Mouse (Mus musculus) neutrophil, adult 83 days (primary cell): ENCODE results near the gene Ddx41. TPM values are rescaled to one million over a fixed set of nuclear protein-coding genes. Genes with fewer than 3 reads are reported as not detected.

ENCODE experiments used
- total RNA-seq, 2 experiments: library from RNA; stranded (reverse); gene quantifications; one replicate each; pipeline ENCODE4 v1.2.4; 2023

Gene Ddx41
- total RNA-seq, result 10 to 100 TPM; 35.8 to 41.1 TPM

DNA sequence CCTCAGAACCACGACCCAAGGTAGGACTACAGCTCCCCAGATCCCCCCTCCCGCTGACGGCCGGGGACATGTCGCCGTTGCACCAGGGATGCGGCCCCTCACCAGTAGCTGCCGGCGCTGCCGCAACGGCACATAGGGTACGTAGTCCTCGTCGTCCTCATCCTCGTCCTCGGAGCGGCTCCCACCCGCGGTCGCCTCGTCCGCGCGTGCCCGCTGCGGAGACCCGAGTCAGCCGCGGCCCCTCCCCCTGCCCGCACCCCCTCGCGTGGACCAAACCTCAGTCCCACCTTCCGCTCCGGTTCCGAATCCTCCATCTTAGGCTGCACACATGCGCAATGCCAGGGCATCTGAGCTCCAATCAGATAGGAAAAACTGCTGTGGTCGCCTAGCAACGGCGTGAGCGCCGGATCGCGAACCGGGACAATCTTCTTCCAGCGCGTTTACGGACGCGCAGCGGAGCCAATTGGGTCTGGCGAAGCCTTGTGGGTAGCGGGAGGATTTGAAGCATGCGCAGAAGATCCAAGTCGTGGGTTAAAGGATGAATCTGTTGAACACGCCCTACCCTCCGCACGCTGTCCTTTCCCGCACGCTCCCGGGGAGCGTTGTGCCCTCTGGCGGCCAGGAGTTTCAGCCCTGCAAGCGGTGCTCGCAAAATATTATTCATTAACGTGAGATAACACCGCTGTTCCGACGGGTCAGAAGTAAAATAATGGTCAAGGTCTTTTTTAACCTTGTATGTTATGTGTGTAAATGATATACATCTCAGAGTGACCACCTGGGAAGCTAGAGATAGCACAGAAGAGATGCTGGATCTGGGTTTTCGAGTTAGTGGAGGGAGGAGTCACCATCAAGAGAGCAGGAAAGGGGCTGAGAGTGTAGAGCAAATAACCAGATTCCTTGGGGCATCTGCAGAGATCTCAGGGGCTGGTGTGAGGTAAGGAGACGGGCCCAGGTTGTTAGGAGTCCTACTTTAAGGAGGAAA lies at the start of gene Ddx41:
Ddx41 (minus strand) TSS at position 465 of the 982 bp plus-strand sequence.

DNA sequence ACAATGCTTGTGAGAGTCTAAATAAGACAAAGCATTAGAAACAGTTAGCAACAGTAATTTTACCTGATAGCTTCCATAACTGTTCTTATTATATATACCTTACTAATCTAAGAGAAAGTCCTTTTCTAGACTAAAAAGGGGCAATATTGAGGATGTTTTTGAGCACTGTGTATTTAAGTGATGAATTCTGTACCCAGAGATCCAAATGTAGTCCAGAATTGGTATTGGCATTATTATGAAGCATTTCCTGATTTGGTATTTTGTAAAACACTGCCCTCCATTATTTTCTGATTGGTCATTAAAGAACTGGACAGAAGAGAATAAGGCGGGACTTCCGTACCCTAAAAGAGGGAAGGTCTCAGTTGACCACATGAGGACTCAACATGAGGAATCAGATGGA lies 37.0 kb upstream of the Ddx41 start, which contains the start of gene Tmed9:
Tmed9 (plus strand) TSS at position 301 of the 400 bp plus-strand sequence.

DNA sequence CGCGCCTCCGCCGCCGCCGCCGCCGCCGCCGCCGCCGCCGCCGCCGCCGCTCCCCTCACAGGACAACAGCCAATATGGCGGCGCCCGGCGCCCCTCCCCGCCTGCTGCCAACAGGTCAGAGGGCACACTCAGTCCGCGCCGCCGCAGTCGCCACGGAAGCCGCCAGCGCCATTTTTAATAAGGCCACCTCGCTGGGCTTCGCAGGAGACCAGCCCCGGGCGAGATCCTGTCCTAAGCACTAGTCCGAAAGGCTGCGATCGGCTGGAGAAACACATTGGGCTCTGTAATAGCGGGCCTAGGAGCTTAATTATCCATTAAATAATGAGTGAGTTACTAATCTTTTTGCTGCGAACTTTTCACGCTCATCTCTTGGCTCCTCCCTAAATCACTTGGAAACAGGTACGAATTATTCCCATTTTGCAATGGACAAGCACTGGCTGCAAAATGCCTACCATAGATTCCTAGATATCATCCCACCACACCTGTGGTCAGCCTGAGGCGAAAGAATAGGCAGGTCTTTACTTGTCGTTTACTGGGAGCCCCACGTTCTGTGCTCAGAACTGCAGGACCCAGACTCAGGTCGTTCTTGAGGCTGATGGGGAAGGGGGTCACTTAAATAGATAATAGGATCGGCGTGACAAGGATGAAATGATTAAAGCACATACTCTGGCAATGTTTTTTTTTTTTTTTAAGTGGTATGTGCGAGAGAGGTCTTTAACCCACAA lies 34.7 kb upstream of the Ddx41 start, which contains the start of gene Fam193b:
Fam193b (minus strand) TSS at position 94 of the 725 bp plus-strand sequence.

DNA sequence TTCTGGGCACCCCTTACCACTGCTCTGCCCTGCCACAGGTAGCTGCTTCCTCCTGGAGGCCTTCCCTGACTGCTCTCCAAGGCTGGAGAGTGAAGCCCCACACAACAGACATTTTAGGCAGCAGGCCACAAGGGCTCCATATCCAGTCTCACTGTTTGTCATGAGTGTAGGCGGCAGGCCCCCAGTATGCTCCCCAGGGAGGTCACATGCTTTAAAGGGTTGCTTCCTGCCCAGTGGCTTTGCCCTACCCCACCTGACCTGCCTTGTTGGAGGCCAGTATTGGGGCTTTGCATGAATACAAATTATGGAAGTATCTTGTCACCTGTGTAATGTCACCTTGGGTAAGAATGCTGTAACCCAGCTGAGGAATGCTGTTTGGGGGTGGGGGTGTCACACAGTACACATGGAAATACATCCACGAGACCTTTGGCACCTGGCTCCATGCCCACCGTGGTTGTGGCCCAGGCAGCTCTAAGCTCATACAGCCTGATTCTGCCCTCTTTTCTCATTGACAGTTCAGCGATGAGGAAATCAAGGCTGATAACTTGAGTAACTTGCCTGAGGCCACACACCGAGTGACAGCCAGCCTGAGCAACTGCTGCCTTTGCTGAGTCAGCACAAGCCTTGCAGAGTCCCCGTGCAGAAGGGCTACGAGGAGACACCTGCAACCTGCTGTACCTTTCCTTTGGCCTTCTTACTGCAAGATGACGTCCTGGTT lies 7.1 kb downstream of the Ddx41 start, which contains the start of gene Dok3:
Dok3 (minus strand) TSS at position 99 of the 718 bp plus-strand sequence.

DNA sequence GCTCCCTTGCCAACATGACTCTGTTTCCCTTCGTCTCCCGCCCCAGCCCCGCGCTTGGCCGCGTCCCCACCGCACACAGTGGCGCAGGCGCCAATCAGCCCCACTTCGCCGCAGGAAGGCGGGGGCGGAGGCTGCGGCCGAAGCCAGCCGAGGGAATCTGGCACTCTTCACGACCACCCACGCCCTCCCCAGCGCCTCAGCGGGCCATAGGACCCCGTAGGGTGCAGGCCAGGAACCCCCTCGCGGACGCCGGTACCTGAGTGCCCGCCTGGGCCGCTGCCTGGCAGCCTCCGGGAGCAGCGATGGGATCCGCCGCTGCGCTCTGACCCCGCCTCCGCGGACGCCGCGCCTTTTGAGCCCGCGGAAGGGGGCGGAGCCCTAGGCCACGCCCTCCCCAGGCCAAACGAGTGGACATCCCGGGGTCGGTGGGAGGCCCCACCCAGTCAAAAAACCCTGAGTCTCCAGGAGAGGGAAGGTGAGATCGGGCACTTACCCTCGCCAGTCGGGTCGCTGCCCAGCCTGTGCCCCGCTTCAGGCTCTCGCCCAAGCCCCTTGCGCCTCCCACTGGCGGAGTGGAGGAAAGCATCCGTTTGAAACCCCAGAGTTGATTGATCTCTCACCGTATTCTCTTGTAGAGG lies 23.2 kb downstream of the Ddx41 start, which contains the start of gene Pdlim7:
Pdlim7 (minus strand) TSS at position 566 of the 638 bp plus-strand sequence.

DNA sequence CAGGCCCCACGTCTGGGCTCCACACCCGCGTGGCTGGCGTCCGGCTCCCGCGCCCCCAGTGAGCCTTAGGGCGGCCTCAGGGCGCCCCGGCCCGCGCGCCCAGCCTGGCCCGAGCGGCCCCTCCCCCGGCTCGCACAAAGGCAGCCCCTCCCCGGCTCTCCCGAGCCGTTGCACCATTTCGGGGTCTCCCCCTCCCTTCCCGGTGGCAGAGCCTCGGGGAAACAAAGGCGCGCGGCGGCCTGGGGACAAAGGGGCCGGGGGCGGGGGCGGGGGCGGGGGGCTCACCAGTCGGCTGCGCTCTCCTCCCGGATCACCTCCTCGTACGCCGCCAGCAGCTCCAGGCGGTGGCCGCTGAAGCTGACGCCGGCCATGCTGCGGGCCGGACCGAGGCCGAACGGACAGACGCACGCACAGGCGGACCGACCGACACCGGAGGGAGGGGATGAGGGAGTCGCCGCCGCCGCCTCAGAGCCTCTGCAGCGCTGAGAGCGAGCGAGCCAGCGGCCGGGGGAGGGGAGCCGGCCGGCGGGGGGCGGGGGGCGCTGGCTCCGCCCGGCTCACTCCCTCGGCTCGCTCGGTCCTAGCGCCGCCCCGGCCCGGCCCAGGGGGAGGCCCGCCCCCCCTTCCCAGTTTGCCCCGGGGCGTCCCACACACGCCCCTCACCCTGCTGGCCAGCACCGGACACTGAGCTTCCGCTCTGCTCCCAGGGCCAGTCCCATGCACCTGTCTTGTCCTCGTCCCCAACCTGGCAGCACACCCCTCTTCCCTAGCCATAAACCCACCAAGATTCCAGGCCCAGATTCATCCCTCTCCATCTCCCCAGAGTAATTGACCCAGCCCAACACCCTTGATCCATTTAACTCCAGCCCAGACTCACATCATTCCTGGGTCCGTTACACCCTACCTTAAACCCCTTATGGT lies 48.6 kb downstream of the Ddx41 start, which contains the start of gene Dbn1:
Dbn1 (minus strand) TSS at position 534 of the 921 bp plus-strand sequence.

Other genes starting within 250 kb of the Ddx41 start
- 100 to 1,000 TPM; 202 to 217 TPM for gene Prelid1, start 216.2 kb downstream of the Ddx41 start, total RNA-seq
- 10 to 100 TPM; 71.5 to 92.3 TPM for gene Rab24, start 214.7 kb downstream of the Ddx41 start, total RNA-seq
- 10 to 100 TPM; 18.4 to 20.5 TPM for gene Mxd3, start 206.8 kb downstream of the Ddx41 start, total RNA-seq
- gene Lman2, start 173.9 kb downstream of the Ddx41 start, total RNA-seq, result 10 to 100 TPM; 78.0 to 83.3 TPM
- 100 to 1,000 TPM in 1 of 2 experiments, 10 to 100 TPM in 1; 92.7 to 109 TPM for gene Rgs14, start 166.9 kb downstream of the Ddx41 start, total RNA-seq
- not detected for gene Slc34a1, start 138.5 kb downstream of the Ddx41 start, total RNA-seq
- gene Pfn3, start 121.4 kb downstream of the Ddx41 start, total RNA-seq, result not detected
- gene F12, start 109.9 kb downstream of the Ddx41 start, total RNA-seq, result 1 to 10 TPM; 1.4 to 2.0 TPM
- 100 to 1,000 TPM; 194 to 214 TPM for gene Grk6, start 91.6 kb downstream of the Ddx41 start, total RNA-seq
- gene Prr7, start 72.4 kb downstream of the Ddx41 start, total RNA-seq, result 1 to 10 TPM; 7.0 to 7.3 TPM
- gene Dbn1, start 48.5 kb downstream of the Ddx41 start, total RNA-seq, result under 1 TPM; 0.13 to 0.96 TPM
- 100 to 1,000 TPM in 1 of 2 experiments, 10 to 100 TPM in 1; 92.0 to 120 TPM for gene Pdlim7, start 23.0 kb downstream of the Ddx41 start, total RNA-seq
- gene Dok3, start 7.4 kb downstream of the Ddx41 start, total RNA-seq, result 100 to 1,000 TPM; 289 to 310 TPM
- gene Fam193b, start 34.5 kb upstream of the Ddx41 start, total RNA-seq, result 10 to 100 TPM; 84.6 to 93.8 TPM
- 10 to 100 TPM; 61.1 to 65.4 TPM for gene Tmed9, start 37.1 kb upstream of the Ddx41 start, total RNA-seq
- gene B4galt7, start 63.2 kb upstream of the Ddx41 start, total RNA-seq, result 10 to 100 TPM; 11.1 to 11.7 TPM
- 1 to 10 TPM; 8.8 to 9.9 TPM for gene Caml, start 86.3 kb upstream of the Ddx41 start, total RNA-seq
- 10 to 100 TPM; 37.7 to 44.5 TPM for gene Ddx46, start 98.4 kb upstream of the Ddx41 start, total RNA-seq
- gene B230219D22Rik, start 156.5 kb upstream of the Ddx41 start, total RNA-seq, result 10 to 100 TPM; 21.7 to 24.4 TPM
- 10 to 100 TPM; 13.0 to 15.2 TPM for gene Txndc15, start 178.0 kb upstream of the Ddx41 start, total RNA-seq
- gene Pcbd2, start 190.7 kb upstream of the Ddx41 start, total RNA-seq, result 10 to 100 TPM; 44.2 to 44.7 TPM
- gene Catsper3, start 247.9 kb upstream of the Ddx41 start, total RNA-seq, result not detected